Mouse (Mus musculus) ES-Bruce4 (cell line): ENCODE results near the gene Clec1b. TPM values are rescaled to one million over a fixed set of nuclear protein-coding genes. Genes with fewer than 3 reads are reported as not detected.

Source experiments
- H3K27ac ChIP-seq: 2 replicates; pipeline ENCODE4 v1.5.1; 2012; ENCODE audit warnings: low read length, inconsistent platforms; ENCODE audit not compliant: insufficient read depth
- H3K27me3 ChIP-seq: 2 replicates; pipeline ENCODE4 v1.6.1; 2012; ENCODE audit warnings: mild to moderate bottlenecking, low read length, inconsistent platforms; ENCODE audit not compliant: control insufficient read depth, poor library complexity, insufficient read depth, severe bottlenecking
- H3K36me3 ChIP-seq: 2 replicates; pipeline ENCODE4 v1.6.1; 2012; ENCODE audit warnings: inconsistent platforms, mild to moderate bottlenecking, low read length, moderate library complexity; ENCODE audit not compliant: control insufficient read depth, poor library complexity, insufficient read depth, severe bottlenecking
- H3K4me1 ChIP-seq: one replicate; pipeline ENCODE4 v1.8.1; 2011; ENCODE audit warnings: low read length; ENCODE audit not compliant: control insufficient read depth, insufficient read depth
- H3K4me3 ChIP-seq: 2 replicates; pipeline ENCODE4 v1.5.1; 2011; ENCODE audit warnings: low read depth, mild to moderate bottlenecking, low read length
- H3K9ac ChIP-seq: 2 replicates; pipeline ENCODE4 v1.6.1; 2012; ENCODE audit warnings: low read depth, mild to moderate bottlenecking, inconsistent platforms; ENCODE audit not compliant: poor library complexity, severe bottlenecking
- H3K9me3 ChIP-seq: replicated peaks from 2 replicates; pipeline ENCODE4 v1.6.1; 2012; ENCODE audit warnings: mild to moderate bottlenecking, low read length, inconsistent platforms; ENCODE audit not compliant: control insufficient read depth, poor library complexity, insufficient read depth, severe bottlenecking
- CTCF ChIP-seq: IDR thresholded peaks from one replicate; pipeline ENCODE4 v1.8.1; 2011; ENCODE audit warnings: low read depth, low read length
- EP300 ChIP-seq: IDR thresholded peaks from 2 replicates; pipeline ENCODE4 v1.6.1; 2011; ENCODE audit warnings: low read depth, low read length; ENCODE audit not compliant: insufficient read depth
- POLR2A ChIP-seq: IDR thresholded peaks from one replicate; pipeline ENCODE4 v1.8.1; 2011; ENCODE audit warnings: low read length; ENCODE audit not compliant: insufficient read depth
- polyA plus RNA-seq: library from polyadenylated mRNA; stranded (reverse); fragments of >200 nt; gene quantifications from 2 replicates; pipeline ENCODE4 v1.2.4, GENCODE M21; 2011; ENCODE audit warnings: low read depth; ENCODE audit not compliant: missing spikeins, insufficient read depth, insufficient read length

Clec1b gene
- polyA plus RNA-seq, 1 experiment: not detected

GRCm38 (mm10) chr6:129434239-129434638 is 37.1 kb downstream of the Clec1b start:
- Histone ChIP-seq H3K4me3 (no peak overlapping the region), H3K9me3 (no peaks in the 10 kb centered on the region), H3K27ac (no peak overlapping the region), H3K4me1 (no peaks in the 10 kb centered on the region), H3K36me3 (no peaks in the 10 kb centered on the region), H3K9ac (no peak overlapping the region), H3K27me3 (no peaks in the 10 kb centered on the region)
- TF ChIP-seq EP300: no peak
- no peak for TF ChIP-seq POLR2A
- TF ChIP-seq CTCF: no peak

- H3K9ac ChIP-seq: no peak overlapping the region
- H3K4me3 ChIP-seq: no peak overlapping the region
- H3K27ac ChIP-seq: no peak overlapping the region
These were observed 38.9 kb downstream of the Clec1b start for GRCm38 (mm10) chr6:129436025-129436424.

GRCm38 (mm10) chr6:129438033-129438432 is 40.9 kb downstream of the Clec1b start:
- H3K4me3 ChIP-seq: no peak overlapping the region
- no peaks in the 10 kb centered on the region for H3K4me1 ChIP-seq
- no peaks in the 10 kb centered on the region for H3K27me3 ChIP-seq
- no peaks in the 10 kb centered on the region for H3K9me3 ChIP-seq
- H3K9ac ChIP-seq: no peak overlapping the region
- TF ChIP-seq EP300 (no peak), CTCF (no peak), POLR2A (no peak)
- H3K27ac ChIP-seq: no peak overlapping the region
- H3K36me3 ChIP-seq: no peaks in the 10 kb centered on the region

More at GRCm38 (mm10) chr6:129436025-129436424, 38.9 kb downstream of the Clec1b start:
- Histone ChIP-seq H3K36me3 (no peaks in the 10 kb centered on the region), H3K27me3 (no peaks in the 10 kb centered on the region), H3K9me3 (no peaks in the 10 kb centered on the region), H3K4me1 (no peaks in the 10 kb centered on the region)
- no peak for TF ChIP-seq CTCF
- TF ChIP-seq POLR2A: no peak
- no peak for TF ChIP-seq EP300

GRCm38 (mm10) chr6:129449743-129450142 is 52.6 kb downstream of the Clec1b start:
- Histone ChIP-seq H3K27ac (no peak overlapping the region), H3K4me3 (no peak overlapping the region), H3K9me3 (no peaks in the 10 kb centered on the region), H3K36me3 (no peaks in the 10 kb centered on the region), H3K27me3 (no peaks in the 10 kb centered on the region), H3K9ac (no peak overlapping the region), H3K4me1 (no peaks in the 10 kb centered on the region)
- TF ChIP-seq POLR2A (no peak), EP300 (no peak), CTCF (no peak)

GRCm38 (mm10) chr6:129451411-129452039 is 54.4 kb downstream of the Clec1b start, which contains the start of gene Clec1a:
TSS of gene Clec1a (minus strand) at chr6:129452000.
- Histone ChIP-seq H3K4me1 (no peaks in the 10 kb centered on the region), H3K4me3 (no peak within 1 kb of the TSS), H3K9ac (no peak within 1 kb of the TSS), H3K27ac (no peak within 1 kb of the TSS), H3K27me3 (no peaks in the 10 kb centered on the region), H3K9me3 (no peaks in the 10 kb centered on the region), H3K36me3 (no peaks in the 10 kb centered on the region)
- TF ChIP-seq POLR2A: no peak
- TF ChIP-seq EP300: no peak
- no peak for TF ChIP-seq CTCF

Other genes starting within 250 kb of the Clec1b start
- not detected in 2 replicates for gene Clec2d, start 216.7 kb upstream of the Clec1b start, polyA plus RNA-seq
- not detected in 2 replicates for gene Cd69, start 121.9 kb upstream of the Clec1b start, polyA plus RNA-seq
- not detected in 2 replicates for gene 4922502D21Rik, start 65.5 kb upstream of the Clec1b start, polyA plus RNA-seq
- not detected in 2 replicates for gene Clec12a, start 54.6 kb upstream of the Clec1b start, polyA plus RNA-seq
- not detected in 2 replicates for gene Clec12b, start 11.4 kb upstream of the Clec1b start, polyA plus RNA-seq
- not detected in 2 replicates for gene Clec9a, start 11.6 kb downstream of the Clec1b start, polyA plus RNA-seq
- gene Clec1a, start 54.7 kb downstream of the Clec1b start, polyA plus RNA-seq: not detected in 2 replicates
- gene Olr1, start 109.9 kb downstream of the Clec1b start, polyA plus RNA-seq: 1.3 and 1.4 TPM in 2 replicates
- not detected in 2 replicates for gene Tmem52b, start 115.3 kb downstream of the Clec1b start, polyA plus RNA-seq
- 68.1 and 75.1 TPM in 2 replicates for gene Gabarapl1, start 135.9 kb downstream of the Clec1b start, polyA plus RNA-seq
- not detected in 2 replicates for gene Klre1, start 180.6 kb downstream of the Clec1b start, polyA plus RNA-seq
- gene Klrd1, start 194.5 kb downstream of the Clec1b start, polyA plus RNA-seq: not detected in 2 replicates
- gene Klrk1, start 226.6 kb downstream of the Clec1b start, polyA plus RNA-seq: not detected in 2 replicates
- not detected in 2 replicates for gene Klrc3, start 246.0 kb downstream of the Clec1b start, polyA plus RNA-seq